Mouse (Mus musculus) T-helper 1 cell (primary cell): ENCODE data around the gene AC129217.1.

Experiments
- in situ Hi-C: fragments of 300-600 bp; cut with MboI, MseI; formaldehyde crosslinking; loops from one replicate; pipeline ENCODE4 v1.15.1; 2025; ENCODE audit warnings: high pct_unique_total_duplicates

AC129217.1 gene

GRCm38 (mm10) chr19:8829660-8830059, at the start of gene AC129217.1:
TSS of gene AC129217.1 (plus strand) at chr19:8829773.
- in situ Hi-C loops = loop anchor here (25.0 kb wide), 1 partner anchor 1058 kb away; the partner anchor contains the start of gene Incenp

GRCm38 (mm10) chr19:8786008-8786781, 43.4 kb upstream of the AC129217.1 start, which contains the start of gene Taf6l:
TSS of gene Taf6l (minus strand) at chr19:8786417.
- in situ Hi-C loops = no loop called here

GRCm38 (mm10) chr19:8788521-8788920, 41.1 kb upstream of the AC129217.1 start:
- in situ Hi-C loops = no loop called here

GRCm38 (mm10) chr19:8789171-8789570, 40.4 kb upstream of the AC129217.1 start:
- in situ Hi-C loops = no loop called here

GRCm38 (mm10) chr19:8790171-8790570, 39.4 kb upstream of the AC129217.1 start:
- in situ Hi-C loops = no loop called here

- in situ Hi-C loops = no loop called here
Observed at GRCm38 (mm10) chr19:8798264-8798946, 31.2 kb upstream of the AC129217.1 start, which contains the start of gene Polr2g. TSS of gene Polr2g (minus strand) at chr19:8798577.

GRCm38 (mm10) chr19:8798947-8799315, 30.6 kb upstream of the AC129217.1 start:
- in situ Hi-C loops = no loop called here

- in situ Hi-C loops = no loop called here
Observed at GRCm38 (mm10) chr19:8802130-8802821, 27.3 kb upstream of the AC129217.1 start, which contains the start of gene Zbtb3. TSS of gene Zbtb3 (plus strand) at chr19:8802555.

GRCm38 (mm10) chr19:8803204-8803780, 26.3 kb upstream of the AC129217.1 start:
- in situ Hi-C loops = no loop called here

- in situ Hi-C loops = no loop called here
Observed at GRCm38 (mm10) chr19:8803879-8804660, 25.5 kb upstream of the AC129217.1 start.

- in situ Hi-C loops = no loop called here
Observed at GRCm38 (mm10) chr19:8806810-8807209, 22.8 kb upstream of the AC129217.1 start.

- in situ Hi-C loops = loop anchor here (5.0 kb wide), 2 partner anchors 39 to 81 kb away; partner anchors contain the start of gene Ganab
Observed at GRCm38 (mm10) chr19:8815812-8816211, 13.8 kb upstream of the AC129217.1 start.

GRCm38 (mm10) chr19:8817001-8817400, 12.6 kb upstream of the AC129217.1 start:
- in situ Hi-C loops = loop anchor here (5.0 kb wide), 2 partner anchors 40 to 80 kb away; partner anchors contain the start of gene Ganab

GRCm38 (mm10) chr19:8818301-8818798, 11.2 kb upstream of the AC129217.1 start:
- in situ Hi-C loops = loop anchor here (5.0 kb wide), 2 partner anchors 41 to 79 kb away; partner anchors contain the start of gene Ganab

- in situ Hi-C loops = loop anchor here (5.0 kb wide), 2 partner anchors 42 to 78 kb away; partner anchors contain the start of gene Ganab
Observed at GRCm38 (mm10) chr19:8818801-8819595, 10.6 kb upstream of the AC129217.1 start, which contains the start of gene Ttc9c. TSS of gene Ttc9c (minus strand) at chr19:8819333.

- in situ Hi-C loops = loop anchor here (5.0 kb wide), 3 partner anchors 43 to 77 kb away; partner anchors contain the start of genes Ganab and Nxf1
Observed at GRCm38 (mm10) chr19:8819596-8820423, 9.8 kb upstream of the AC129217.1 start, which contains the start of gene Hnrnpul2. TSS of gene Hnrnpul2 (plus strand) at chr19:8820010.

GRCm38 (mm10) chr19:8820424-8820956, 9.1 kb upstream of the AC129217.1 start:
- in situ Hi-C loops = loop anchor here (5.0 kb wide), 1 partner anchor 63 kb away; the partner anchor contains the start of gene Nxf1

GRCm38 (mm10) chr19:8821146-8821545, 8.4 kb upstream of the AC129217.1 start:
- in situ Hi-C loops = loop anchor here (5.0 kb wide), 1 partner anchor 64 kb away; the partner anchor contains the start of gene Nxf1
